Mouse (Mus musculus) inflammation-experienced regulatory T-cells, adult 6 months (primary cell): ENCODE data around the gene Rassf2. TPM values are rescaled to one million over a fixed set of nuclear protein-coding genes. Genes with fewer than 3 reads are reported as not detected.
A peak's percentile ranks its signal among the peaks of the same experiment; 100 is the strongest.

Experiments
- ATAC-seq: one replicate; pipeline ENCODE4 v1.8.0; 2017
- polyA plus RNA-seq, 3 experiments: library from polyadenylated mRNA; unstranded; fragments of 100-300 nt; shearing (Covaris generic); gene quantifications; one replicate each; pipeline ENCODE4 v1.2.1; 2017

Gene Rassf2
- polyA plus RNA-seq, 3 experiments from 2014 or later: 78.8 to 88.1 (median 87.3) TPM

DNA sequence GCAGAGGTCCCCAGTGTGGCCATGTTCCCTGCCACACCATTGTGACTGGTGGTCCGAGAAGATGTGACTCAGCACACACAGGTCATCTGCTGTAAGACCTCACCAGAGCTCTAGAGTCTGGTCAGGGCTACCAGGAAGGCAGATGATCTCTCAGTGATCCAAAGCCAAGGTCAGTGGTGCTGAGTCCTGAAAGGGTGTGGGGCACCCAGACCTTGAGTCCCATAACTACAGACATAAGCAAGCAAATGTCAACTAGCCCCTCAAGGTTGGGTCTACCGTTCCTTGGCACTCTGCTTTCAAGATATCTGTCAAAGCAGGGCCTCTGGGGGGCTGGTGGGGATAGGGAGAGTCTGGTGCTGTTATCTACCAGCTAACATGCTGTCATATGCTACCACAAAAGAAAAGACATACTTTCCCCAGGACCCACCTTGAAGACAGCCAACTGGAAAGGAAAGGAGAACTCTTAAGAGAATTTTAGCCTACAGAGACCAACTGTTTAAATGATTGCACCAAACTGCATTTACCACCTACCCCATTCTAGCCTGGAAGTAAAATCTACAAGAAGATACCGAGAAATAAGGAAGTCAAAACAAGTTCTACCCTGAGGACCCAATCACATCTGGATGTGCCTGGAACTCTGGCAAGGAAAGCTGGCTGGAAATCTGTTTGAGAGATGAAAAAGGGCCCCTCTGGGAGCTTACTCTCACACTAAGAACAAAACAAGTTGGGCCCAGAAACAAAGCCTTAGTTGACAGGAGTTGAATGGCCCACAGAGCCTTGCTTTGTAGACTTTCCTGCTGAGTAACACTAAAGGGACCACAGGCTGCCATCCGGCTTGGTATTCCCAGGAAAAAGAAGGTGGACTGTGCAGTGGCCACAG lies 4.8 kb upstream of the Rassf2 start:
- ATAC-seq: no peak

DNA sequence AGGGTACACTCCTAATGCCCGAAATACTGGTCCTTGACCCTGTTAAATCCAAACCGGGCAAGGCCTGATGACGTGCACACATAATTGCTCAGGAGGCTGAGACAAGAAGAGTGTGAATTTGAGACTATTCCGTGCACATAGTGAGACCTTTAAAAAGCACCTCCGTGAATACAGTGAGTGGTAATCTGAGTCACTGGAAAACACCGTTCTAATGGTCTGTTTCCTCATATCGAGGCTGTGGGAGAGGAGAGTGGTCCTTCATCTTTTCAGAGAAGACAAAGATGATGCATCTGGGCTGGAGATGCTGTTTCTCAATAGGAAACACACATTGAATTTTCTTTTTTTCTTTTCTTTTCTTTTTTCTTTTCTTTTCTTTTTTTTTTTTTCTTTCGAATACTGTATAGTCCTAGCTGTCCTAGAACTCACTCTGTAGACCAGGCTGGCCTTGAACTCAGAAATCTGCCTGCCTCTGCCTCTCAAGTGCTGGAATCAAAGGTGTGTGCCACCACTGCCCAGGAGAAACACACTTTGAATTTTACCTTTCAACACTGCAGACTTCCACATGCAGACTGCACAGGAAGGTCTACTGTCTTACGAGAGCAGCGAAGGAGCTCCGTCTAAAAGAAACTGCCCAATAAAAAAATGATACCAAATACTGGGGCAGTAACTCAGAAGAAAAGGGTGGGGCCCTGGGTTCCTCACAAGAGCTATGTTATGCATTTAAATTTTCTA lies 1.5 kb upstream of the Rassf2 start:
- ATAC-seq: no peak

DNA sequence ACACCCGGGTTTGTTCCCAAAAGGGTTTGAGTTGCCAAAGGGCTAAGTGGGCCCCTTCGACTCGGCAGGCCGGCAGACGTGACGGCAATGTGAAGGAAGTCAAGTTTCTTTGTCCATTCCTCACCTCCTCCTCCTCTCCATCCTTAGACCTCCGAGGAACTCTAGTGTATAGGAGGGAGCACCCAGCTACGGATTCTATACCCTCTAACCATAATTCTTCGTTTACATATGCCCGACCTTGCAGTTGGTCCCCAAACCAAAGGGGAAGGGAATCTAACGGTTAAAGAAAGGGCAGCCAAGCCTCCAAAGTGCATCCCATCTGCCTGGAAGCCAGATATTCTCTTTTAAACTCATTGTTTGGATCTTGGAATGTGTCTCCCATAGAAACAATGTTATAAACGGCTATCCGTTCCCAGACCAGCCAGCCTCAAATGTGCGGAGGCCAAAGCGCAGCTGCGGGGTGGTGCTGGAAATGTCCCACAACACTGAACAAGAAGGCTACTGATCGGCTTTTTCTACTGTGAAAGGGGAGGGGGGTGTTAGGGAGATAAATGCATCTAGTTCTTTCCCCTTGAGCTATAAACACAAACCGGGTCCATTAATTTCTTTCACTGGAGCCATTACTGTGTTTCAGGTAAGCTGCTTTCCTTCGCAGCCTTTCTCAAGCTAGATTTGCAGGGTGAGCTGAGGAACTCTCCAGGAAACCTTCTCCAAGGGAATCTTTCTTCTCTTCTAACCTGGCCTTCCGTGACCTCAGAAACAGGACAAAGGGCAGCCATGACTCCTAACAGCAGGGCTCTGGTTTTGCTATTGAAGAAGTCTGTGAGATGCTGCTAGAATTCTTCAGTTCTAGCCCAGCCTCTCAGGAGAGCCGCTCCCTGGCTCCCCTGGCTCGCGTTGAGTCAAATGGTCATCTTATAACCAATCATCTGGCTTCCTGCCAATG lies 633 bp upstream of the Rassf2 start:
- no peak for ATAC-seq

DNA sequence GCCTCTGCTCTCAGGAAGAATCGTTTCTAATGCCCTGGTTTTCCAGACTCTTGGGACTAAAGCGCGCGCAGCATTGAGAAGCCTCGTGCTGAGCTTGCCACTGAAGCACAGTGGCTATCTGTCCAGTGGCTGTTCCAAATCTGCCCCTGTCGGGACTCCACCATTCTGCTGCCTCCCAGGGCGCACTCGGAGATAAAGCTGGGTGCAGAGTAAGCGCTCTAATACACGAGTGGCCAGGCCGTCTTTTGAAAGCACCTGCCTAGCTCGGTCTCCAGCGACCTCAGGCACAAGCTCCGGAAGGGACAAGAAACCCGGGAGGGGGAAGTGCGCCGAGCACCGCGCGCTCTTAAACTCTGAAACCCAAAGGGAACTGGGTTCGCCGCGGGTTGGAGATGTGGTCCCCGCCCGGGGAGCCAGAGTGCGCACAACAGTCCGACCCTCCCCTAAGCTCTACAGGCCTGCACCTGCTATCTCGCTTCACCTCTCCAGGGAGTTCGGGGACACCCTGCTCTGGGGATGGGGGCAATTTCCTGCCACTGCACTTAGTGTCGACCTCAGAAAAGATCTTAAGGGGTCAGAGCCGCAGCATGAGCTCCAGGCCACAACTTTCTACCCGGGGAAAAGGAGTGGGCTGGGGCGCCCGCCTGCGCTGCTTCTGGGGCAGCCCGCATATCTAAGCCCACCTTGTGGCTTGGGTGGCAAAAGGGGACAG lies 1.0 kb downstream of the Rassf2 start:
- ATAC-seq: peak; percentile 59

DNA sequence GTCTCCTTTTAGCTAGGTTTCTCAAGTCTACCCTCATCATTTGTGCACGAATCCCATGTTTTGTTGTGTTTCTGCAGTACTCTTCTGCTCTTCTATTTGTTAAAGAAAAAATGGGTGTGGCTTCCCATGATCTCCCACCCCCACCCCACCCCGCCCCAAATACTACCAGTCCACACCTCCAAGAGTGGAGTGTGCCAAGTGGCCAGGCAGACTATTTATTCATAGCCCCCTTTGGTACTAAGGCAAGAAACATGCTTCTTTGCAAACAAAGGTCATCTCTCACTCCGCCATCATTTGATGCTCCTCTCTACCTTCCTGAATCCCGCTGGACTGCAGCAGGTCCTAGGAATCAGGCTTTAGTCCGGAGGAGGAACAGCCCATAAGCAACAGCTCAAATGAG lies 2.0 kb downstream of the Rassf2 start:
- no peak for ATAC-seq

DNA sequence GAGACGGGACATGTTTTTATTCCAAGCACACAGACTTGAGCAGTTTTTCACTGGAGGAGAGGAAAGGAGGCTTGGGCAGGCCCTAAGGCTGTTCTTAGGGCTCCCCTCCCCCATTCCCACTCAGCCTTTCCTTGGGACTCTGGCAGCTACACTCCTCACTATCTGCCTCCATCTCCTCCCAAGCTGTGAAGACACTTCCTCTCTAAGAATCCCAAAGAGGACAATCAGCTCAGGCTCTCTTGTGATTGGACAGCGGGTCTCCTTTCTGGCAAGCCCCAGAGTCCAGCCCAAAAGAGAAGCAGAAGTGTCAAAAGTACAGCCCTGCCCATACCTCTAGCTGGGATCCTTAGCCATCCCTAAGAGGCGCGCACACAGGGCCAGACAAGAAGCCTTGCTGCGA lies 2.7 kb downstream of the Rassf2 start:
- ATAC-seq: no peak

DNA sequence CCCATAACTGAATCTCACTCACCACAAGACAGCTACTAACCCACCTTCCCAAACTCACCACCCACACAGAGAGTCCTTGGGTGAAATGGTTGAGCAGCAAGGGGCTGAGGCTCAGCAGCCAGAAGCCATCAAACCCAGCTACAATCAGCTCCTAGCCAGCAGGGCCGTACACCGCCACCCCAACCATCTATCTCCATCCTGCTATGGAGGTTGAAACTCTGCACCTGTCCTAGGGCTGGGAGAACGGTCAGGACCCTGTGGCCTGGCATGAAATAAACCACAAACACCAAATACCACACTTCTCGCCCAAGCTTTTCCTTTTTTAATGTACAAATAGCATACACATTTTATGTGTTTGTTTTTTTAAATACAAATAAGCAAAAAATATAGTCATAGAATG lies 6.0 kb downstream of the Rassf2 start:
- no peak for ATAC-seq

DNA sequence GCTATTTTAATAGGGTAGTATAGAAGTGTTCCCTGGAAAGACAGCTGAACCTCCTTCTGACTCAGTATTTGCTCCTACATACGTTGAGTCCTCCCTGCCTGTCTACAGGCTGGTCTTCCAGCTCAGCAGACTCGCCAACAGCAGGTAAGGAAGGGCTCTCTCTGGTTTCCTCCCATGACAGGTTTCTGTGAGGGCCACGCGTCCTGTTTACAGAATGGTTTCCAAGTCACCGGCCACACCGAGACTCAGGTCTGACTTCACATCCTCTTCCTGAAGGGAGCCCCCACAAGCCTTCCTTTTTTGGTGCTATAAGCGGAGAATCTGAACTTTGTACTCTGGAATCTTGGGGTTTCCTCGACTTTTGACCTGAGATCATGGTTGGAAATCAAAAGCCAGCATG lies 7.4 kb downstream of the Rassf2 start:
- ATAC-seq: peak; percentile 47

DNA sequence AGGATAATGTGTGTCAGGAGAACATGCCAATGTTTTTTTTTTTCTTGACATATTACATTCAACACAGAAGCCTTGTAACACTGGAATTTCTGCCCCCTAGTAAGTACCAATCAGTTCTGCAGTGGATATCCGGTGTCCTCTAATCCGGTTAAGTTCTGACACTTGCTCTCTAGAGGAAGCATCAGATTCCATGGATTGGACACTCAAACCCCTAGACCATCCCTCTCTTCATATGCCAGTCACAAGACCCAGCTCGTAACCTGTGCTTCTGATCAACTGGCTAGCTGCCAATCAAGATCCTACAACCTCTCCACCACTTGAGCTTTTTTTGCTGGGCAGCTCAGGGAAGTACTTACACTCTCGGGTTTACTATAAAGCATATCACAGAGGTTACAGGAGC lies 8.4 kb downstream of the Rassf2 start:
- ATAC-seq: peak; percentile 6

DNA sequence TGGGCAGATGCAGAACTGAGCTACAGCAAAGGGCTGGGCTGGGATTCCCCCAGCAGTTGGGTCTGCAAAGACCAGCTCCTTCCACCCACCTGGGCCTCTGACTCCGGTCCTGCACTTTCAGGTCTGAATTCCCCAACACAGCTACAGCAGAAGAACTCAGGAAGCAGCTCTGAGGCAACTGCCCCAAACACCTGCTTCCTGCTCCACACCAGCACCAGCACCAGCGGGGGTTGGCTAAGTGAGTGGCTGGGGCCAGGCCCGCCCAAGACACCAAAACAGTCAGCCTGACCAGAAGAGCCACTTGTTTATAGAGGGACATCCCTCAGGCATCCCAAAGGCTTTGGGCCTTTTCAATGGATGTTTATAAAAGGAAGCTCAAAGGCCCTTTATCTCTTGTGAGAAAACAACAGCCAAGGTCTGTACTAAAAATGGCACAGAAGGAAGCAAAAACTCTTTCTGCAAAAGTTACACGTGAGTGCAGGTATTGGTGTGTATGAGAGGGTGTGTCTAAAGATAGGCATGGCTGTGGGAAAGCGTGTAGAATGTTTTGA lies 9.0 kb downstream of the Rassf2 start:
- ATAC-seq: peak; percentile 60

DNA sequence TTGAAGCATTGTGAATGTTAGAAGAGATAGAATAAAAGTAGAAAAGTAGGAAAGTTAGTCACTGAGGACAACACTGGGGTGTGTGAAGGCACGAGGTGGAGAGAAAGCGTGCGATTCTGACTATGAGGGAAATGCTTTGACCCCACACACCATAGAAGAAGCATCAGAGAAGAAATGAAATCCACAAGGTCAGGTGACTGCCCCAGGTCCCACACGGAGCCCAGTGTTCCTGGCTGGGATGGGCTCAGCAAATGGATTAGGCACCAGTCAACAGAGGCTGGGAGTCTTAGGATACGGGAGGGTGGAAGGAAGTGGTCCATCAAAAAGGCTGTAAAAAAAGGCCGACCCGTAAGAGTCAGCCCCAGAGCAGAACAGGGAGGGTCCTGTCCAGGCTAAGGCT lies 9.6 kb downstream of the Rassf2 start:
- ATAC-seq: no peak

DNA sequence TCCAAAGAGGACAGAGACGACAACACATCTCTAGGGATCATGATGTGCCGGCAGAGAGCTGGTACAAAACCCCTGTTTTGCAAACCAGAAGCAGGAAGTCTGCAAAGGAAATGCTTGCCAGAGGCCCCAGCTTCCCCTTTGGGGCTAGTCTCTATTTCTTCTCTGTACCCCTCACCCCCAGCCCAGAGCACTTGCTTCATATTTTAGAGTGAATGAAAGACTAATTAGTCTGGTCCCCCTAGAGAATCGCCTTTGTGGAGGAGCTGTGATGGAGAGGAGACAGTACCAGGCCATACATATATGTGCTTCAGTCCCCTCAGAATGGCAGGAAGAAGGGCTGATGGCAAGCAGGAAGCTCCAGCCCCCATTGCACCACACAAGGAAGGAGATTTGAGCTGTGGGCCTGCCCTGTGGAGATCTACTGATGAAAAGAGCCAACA lies 10.7 kb downstream of the Rassf2 start:
- ATAC-seq: peak; percentile 39

DNA sequence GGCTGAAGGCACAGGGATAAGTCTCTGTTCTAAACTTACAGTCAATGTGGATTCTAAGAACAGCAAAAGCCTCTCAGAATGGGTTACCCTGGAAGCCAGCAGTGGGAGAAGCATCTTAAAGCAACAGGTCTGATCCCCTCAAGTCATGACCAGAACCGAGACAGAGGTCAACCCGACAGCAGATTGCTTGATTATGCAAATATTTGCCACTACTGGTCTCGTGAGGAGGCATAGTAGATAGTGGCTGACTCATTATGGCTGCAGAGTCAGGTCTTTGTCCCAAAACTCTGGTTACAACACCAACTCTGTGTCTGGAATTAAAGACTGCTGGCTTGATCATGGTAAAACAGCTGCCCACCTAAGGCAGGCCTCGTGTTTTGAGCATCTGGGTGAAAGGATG lies 11.9 kb downstream of the Rassf2 start:
- ATAC-seq: no peak

DNA sequence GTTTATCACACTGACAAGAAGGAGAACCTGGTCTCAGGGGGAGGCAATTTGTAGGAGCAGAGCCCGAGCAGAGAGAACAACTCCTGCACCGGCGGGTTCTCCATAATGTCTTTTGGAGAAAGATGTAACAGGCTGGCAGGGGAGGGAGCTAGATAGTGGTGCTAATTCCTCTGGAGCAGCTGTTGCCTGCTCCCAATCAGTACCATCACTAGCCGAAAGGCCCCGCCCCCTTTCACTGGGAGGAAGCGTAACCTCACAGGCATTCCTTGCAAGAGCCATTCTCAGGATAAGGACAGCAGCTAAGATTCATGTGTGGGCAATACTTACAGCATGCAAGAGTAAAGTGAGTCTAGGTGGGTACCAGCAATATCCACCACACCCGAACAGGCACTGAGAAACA lies 12.4 kb downstream of the Rassf2 start:
- no peak for ATAC-seq

DNA sequence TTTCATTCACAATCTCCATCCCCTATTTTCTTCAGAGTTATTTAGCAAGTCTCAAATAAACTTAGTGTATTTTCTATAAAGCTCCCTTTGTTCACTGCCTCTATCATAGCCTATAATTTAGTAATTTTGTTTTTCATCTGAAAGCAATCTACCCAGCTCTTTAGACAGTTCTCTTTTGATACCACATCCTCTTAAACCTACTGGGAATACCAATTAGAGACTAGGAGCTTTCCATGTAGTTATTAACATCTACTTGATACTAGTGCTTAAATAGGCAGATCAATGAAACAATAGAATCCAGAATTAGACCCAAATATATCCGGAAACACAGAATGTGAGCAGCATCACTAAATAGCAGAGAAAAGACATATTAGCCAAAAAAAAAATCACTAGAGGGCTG lies 14.0 kb downstream of the Rassf2 start:
- ATAC-seq: no peak

DNA sequence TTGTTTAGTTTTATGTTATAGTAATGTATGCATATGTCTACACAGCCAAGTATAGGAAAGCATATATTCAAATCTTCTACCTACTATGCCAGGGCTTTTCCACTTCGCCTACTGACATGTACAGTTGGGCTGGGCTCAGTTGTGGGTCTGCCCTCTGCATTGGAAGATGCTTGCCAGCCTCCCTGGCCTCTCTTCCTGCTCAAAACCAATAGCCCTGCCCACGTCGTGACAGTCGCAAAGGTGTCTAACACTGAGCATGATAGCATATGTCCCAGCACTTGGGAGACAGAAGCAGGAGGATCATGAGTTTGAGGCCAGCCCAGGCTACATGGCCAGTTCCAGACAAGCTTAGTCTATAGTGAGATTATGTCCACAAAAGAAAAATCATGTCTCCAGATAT lies 16.9 kb downstream of the Rassf2 start:
- ATAC-seq: no peak

DNA sequence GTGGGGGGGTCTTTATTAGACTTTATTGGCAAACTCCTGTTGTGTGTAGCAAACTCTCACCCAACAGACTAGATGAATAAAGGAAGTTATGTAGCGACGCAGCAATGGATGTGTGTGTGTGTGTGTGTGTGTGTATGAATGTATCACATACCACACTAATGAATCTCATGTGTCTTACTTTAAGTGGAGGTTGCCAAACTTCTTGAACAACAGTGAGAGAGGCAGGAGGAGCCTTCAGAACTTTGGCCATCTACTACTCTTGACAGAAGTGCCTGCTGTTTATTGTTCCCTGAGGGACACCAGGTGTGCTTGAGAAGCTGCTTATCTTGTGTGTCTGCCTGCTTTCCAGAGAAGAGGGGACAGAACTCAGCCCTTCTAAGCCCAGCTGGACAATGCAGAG lies 19.3 kb downstream of the Rassf2 start:
- no peak for ATAC-seq

DNA sequence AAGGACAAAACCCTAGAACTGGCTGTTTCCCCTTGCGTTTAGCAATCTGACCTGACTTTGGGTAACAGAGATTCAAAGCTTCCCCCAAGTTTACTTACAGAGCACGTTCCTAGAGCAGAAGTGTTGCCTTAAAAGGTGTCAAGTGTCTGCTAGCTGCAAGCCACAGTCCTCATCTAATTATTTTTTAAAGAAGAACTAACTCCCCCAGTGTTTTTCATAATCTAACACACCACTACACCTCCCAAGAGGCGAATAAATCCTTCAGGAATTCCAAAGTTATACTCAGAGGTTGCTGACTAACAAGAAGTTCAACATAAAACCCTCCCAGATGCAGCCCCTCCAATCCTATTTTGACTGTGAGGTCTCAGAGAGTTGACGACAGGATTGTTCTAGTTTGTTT lies 21.9 kb downstream of the Rassf2 start:
- ATAC-seq: no peak

DNA sequence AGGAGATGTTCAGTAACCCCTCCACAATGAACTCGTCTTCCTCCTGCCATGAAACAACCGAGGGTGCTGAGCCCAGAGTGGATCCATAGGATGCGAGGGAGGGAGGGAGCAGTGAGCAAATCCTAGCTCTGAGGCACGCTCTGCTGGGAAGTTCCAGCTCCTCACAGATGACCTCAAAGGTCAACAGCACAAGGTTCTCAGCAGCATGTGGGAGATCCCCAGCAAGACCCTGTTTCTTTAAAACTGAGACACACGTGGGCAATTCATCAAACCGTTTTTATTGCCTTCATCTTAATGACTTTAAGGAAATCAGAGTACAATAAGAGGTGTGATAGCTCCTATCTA lies 22.6 kb downstream of the Rassf2 start:
- ATAC-seq: no peak

DNA sequence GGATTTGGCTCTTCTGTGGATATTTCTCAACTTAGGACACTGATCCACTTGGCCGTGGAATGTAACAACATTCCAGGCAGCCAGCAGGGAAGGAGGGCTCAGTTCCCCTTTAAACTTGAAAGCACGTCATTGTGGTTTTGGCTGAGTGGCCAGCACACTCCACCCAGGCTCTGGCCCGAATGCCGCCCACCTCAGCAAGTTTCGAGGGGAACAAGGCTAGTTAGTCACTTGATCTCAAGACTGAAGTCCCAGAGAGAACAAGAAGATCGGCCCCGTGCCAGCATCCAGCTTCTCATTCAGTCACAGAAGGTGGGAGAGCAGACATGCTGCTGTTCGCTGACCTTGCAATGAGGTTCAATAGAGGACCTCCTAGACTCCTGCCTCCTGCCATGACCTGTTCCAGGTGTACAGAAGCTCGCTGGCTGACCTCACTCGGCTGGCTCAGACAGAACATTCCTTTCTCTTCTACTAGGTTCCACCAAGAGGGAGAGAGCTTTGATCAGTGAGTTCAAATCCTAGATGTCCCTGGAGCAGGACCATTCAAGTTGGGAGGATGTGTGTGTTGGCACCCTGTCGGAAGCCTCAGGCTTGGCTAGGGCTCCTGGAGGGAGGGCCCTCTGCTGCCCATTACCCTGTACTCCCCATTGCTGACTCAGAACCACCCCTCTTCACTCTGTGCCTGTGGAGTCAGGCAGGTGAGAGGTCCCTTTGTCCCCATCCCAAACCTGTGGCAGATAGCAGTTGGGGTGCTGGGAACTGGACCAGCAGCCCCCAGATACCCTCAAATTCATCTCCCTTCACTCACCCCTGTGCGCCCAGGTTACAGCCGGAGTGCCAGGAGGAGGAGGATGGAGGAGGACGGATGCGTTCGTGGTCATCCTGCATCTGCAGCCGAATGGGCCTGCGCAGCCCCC lies 23.2 kb downstream of the Rassf2 start:
- no peak for ATAC-seq

DNA sequence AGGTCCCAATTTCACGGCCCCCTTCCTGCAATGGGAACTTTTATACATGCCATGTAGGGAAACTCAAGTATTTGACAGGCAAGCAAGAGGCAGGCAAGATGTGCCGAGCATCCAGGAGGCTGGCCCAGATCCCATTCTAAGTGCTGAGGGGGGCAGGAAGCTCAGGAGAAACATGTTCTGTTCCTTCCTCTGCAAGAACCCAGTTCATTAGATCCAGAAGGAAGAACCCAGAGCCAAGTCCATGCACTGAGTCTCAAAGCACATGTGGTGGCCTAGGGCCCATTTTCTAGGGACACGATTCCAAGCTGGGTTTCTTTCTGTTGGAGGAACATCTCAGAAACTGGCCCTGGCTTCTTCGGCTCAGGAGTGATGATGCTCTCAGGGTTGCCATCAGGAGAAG lies 24.6 kb downstream of the Rassf2 start:
- ATAC-seq: no peak
